Mouse (Mus musculus): ENCODE data around the gene H2-D1.
"Not testable (repeated sequence)": the region's sequence is repeated elsewhere in the genome, so short reads cannot be mapped to it uniquely, and the experiment has no call there.

Gene H2-D1

DNA sequence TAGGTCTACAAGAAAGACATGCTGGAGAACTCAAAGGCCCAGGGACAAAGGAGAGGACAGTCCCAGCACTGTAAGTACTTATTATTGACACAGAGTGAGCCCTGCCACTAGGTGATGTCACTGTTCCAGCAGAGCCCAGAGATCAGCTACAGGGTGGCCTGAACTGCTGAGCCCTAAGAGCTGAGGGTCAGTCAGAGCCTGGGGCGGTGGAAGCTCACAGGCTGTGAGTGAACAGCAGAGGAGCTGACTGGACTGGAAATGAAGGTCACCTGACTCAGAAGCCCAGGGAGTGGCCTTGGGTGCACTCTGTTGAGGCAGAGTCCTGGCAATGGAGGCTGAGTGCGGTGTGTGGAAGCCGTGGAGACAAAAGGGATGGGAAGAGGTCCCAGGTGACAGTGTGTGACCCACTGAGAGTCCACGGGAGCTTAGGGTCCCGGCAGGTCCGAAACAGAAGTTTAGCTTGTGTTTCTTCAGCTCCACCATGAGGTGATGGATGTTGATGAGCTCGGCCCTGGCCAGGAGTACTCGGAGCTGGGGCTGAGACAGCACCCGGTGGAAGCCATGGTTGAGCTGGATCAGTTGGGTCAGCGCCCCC is 41.3 kb downstream of the H2-D1 start:
- no peak for DNase-seq (ENCODE audit: low read depth)

DNA sequence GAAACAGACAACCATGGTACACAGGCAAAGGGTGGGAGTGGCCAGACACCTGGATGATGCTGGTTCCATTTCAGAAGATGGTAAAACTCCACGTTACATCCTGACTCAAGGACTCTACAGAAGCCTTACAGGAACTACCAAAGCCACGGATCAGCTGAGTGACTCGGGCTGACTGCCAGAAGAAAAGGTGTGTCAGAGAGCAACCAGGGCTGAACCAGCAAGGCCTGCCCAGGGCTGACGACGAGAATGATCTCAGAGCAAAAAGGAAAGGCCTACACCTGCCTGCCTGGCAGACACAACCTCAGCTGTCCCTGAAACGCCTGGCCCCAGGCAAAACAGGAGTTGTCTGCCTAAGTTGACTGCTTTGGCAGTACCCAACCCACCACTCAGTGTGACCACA is 41.9 kb downstream of the H2-D1 start:
- peak; percentile 17 for DNase-seq (ENCODE audit: low read depth)

DNA sequence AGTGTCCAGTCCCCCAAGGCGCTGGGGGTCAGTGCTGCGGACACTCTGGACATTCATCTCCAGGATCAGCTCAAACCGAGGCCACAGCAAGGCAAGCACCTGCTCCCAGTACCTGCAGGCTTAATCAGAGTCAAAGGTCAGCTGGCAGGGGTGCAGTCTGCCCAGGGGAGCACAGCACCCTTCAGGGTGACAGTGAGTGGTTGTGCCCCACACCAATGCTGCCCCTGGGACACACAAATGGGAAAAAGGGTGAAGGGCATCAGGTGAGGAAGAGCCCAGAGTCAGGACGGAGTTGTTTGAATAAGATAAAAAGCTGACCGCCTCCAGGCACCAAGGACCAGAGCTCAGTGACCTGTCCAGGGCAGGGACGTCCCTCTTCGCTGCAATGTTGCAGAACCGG is 42.4 kb downstream of the H2-D1 start:
- not testable (repeated sequence) for DNase-seq (ENCODE audit: low read depth)

Measured in 416B (cell line).